Mouse (Mus musculus): Measurements from ENCODE around the gene Pbrm1.

The Pbrm1 gene

GRCm38 (mm10) chr14:31166827-31167226 lies 147.9 kb downstream of the Pbrm1 start:
- in situ Hi-C loops (cut with MseI, MboI): no loop called here

GRCm38 (mm10) chr14:31168425-31168824 lies 149.5 kb downstream of the Pbrm1 start, which contains the start of gene Stab1:
Stab1 (minus strand) TSS chr14:31168641.
- in situ Hi-C loops (cut with MseI, MboI): no loop called here

GRCm38 (mm10) chr14:31169508-31169907 lies 150.6 kb downstream of the Pbrm1 start:
- in situ Hi-C loops (cut with MseI, MboI): no loop called here

GRCm38 (mm10) chr14:31170963-31171362 lies 152.0 kb downstream of the Pbrm1 start:
- in situ Hi-C loops (cut with MseI, MboI): no loop called here

All from mouse trophoblast stem cell (cell line).